Mouse (Mus musculus) cortical plate, adult 2 months (tissue): ENCODE data around the gene Nup85. TPM values are rescaled to one million over a fixed set of nuclear protein-coding genes. Genes with fewer than 3 reads are reported as not detected.

Experiments
- H3K27ac ChIP-seq: fragments of 200-500 bp; 2 replicates; pipeline ENCODE4 v1.5.1; 2012; ENCODE audit warnings: low read length, control low read depth, inconsistent platforms; ENCODE audit not compliant: insufficient read depth
- H3K4me1 ChIP-seq: fragments of 200-500 bp; 2 replicates; pipeline ENCODE4 v1.6.1; 2011; ENCODE audit warnings: low read length; ENCODE audit not compliant: control insufficient read depth, insufficient read depth
- H3K4me3 ChIP-seq: fragments of 200-500 bp; 2 replicates; pipeline ENCODE4 v1.5.1; 2011; ENCODE audit warnings: mild to moderate bottlenecking, low read length, control low read depth; ENCODE audit not compliant: insufficient read depth
- CTCF ChIP-seq: fragments of 200-500 bp; IDR thresholded peaks from 2 replicates; pipeline ENCODE4 v1.5.1; 2011; ENCODE audit warnings: mild to moderate bottlenecking, control low read depth, low read length; ENCODE audit not compliant: insufficient read depth; ENCODE audit errors: extremely low read depth
- POLR2A ChIP-seq: fragments of 200-500 bp; IDR thresholded peaks from 2 replicates; pipeline ENCODE4 v1.6.1; 2011; ENCODE audit warnings: mild to moderate bottlenecking, low read length, control low read depth; ENCODE audit not compliant: insufficient read depth; ENCODE audit errors: extremely low read depth
- polyA plus RNA-seq: library from polyadenylated mRNA; depleted of rRNA; stranded (reverse); fragments of >200 nt; gene quantifications from 2 replicates; pipeline ENCODE4 v1.2.3, GENCODE M21; 2012

Nup85 gene
- polyA plus RNA-seq, 1 experiment = 70.8 TPM

GRCm38 (mm10) chr11:115618732-115619516 is 54.7 kb downstream of the Nup85 start:
- Histone ChIP-seq H3K27ac (no peak overlapping the region), H3K4me3 (no peak overlapping the region), H3K4me1 (no peaks in the 10 kb centered on the region)
- no peak for TF ChIP-seq POLR2A
- no peak for TF ChIP-seq CTCF

GRCm38 (mm10) chr11:115619949-115620348 is 55.7 kb downstream of the Nup85 start:
- TF ChIP-seq CTCF (no peak), POLR2A (no peak)
- no peaks in the 10 kb centered on the region for H3K4me1 ChIP-seq
- H3K4me3 ChIP-seq = no peak overlapping the region
- no peak overlapping the region for H3K27ac ChIP-seq

GRCm38 (mm10) chr11:115623487-115624070 is 59.3 kb downstream of the Nup85 start:
- Histone ChIP-seq H3K4me3 (no peak overlapping the region), H3K27ac (no peak overlapping the region), H3K4me1 (peaks cover 1% of the 10 kb centered on the region; the same call in 1 of the 2 replicates)
- TF ChIP-seq CTCF (0 out of 2 replicates have a peak, but pooled peaks have one; percentile 17), POLR2A (no peak)

- Histone ChIP-seq H3K27ac (no peak overlapping the region), H3K4me3 (no peak overlapping the region), H3K4me1 (peaks cover 1% of the 10 kb centered on the region; the same call in 1 of the 2 replicates)
- TF ChIP-seq CTCF (no peak), POLR2A (no peak)
Observed at GRCm38 (mm10) chr11:115625877-115626276, 61.6 kb downstream of the Nup85 start.

GRCm38 (mm10) chr11:115626824-115627616 is 62.8 kb downstream of the Nup85 start:
- no peak overlapping the region for H3K27ac ChIP-seq
- H3K4me3 ChIP-seq = peak overlapping the region; percentile 61
- peaks cover 1% of the 10 kb centered on the region; the same call in 1 of the 2 replicates for H3K4me1 ChIP-seq
- TF ChIP-seq POLR2A (no peak), CTCF (no peak)

GRCm38 (mm10) chr11:115627705-115628464 is 63.7 kb downstream of the Nup85 start, which contains the start of gene Slc25a19:
Gene Slc25a19, minus strand, starts transcription at chr11:115628295.
- Histone ChIP-seq H3K4me3 (peak within 1 kb of the TSS; percentile 61), H3K4me1 (peaks cover 1% of the 10 kb centered on the region; the same call in 1 of the 2 replicates), H3K27ac (no peak within 1 kb of the TSS)
- TF ChIP-seq CTCF = no peak
- TF ChIP-seq POLR2A = peak; percentile 77; the same call in 1 of the 2 replicates

- H3K4me3 ChIP-seq = peak overlapping the region; percentile 61; the same call in 1 of the 2 replicates
- H3K27ac ChIP-seq = no peak overlapping the region
- TF ChIP-seq CTCF = no peak
- no peak for TF ChIP-seq POLR2A
- peaks cover 1% of the 10 kb centered on the region; the same call in 1 of the 2 replicates for H3K4me1 ChIP-seq
Observed at GRCm38 (mm10) chr11:115628465-115629101, 64.3 kb downstream of the Nup85 start.

- Histone ChIP-seq H3K4me3 (no peak overlapping the region), H3K27ac (no peak overlapping the region), H3K4me1 (peaks cover 1% of the 10 kb centered on the region; the same call in 1 of the 2 replicates)
- TF ChIP-seq POLR2A = no peak
- no peak for TF ChIP-seq CTCF
Observed at GRCm38 (mm10) chr11:115629734-115630531, 65.7 kb downstream of the Nup85 start.
